Comparison of ENCODE assay signal across 9 mouse cellular contexts in genomic region chr1:159523578-159523977, GRCm38 (mm10). TPM values are rescaled to one million over a fixed set of nuclear protein-coding genes. Genes with fewer than 3 reads are reported as not detected.
DNase-seq lines count a peak whose midpoint lies in the region; ATAC-seq lines count a peak whose summit lies in the region.
"Had no signal": no experiment of that assay in that cellular context is flagged by ENCODE, and none has a peak within 500 bp of the region (broad histone marks: within the 10 kb centered on the region; RNA-seq: fewer than 3 reads in every experiment).

Gene Tnr, plus strand, starts transcription at chr1:159523769.

- peak within 1 kb of the TSS; percentile 35 for H3K4me3 ChIP-seq in embryonic facial prominence, embryonic 10.5 days
- H3K4me3 ChIP-seq in hindbrain, embryonic 13.5 days = peak within 1 kb of the TSS; percentile 44
- H3K4me3 ChIP-seq in midbrain, embryonic 14.5 days (replicated peaks; ENCODE audit: low read depth, low read length) = peak within 1 kb of the TSS; percentile 40

- H3K4me2 ChIP-seq in hindbrain, embryonic 13.5 days = peak within 1 kb of the TSS; percentile 62
- H3K4me2 ChIP-seq in midbrain, embryonic 14.5 days (ENCODE audit: low read length) = peak within 1 kb of the TSS; percentile 66

- peaks cover 12% of the 10 kb centered on the region for H3K27me3 ChIP-seq in embryonic facial prominence, embryonic 10.5 days (replicated peaks; ENCODE audit: low read depth, poor library complexity, severe bottlenecking)
- H3K27me3 ChIP-seq in hindbrain, embryonic 13.5 days = peaks cover 14% of the 10 kb centered on the region; the same call in 1 of the 2 replicates
- no peaks in the 10 kb centered on the region; the same call in 1 of the 2 replicates for H3K27me3 ChIP-seq in midbrain, embryonic 14.5 days (ENCODE audit: control insufficient read depth, insufficient read depth, low read length)

- H3K9me3 ChIP-seq in embryonic facial prominence, embryonic 10.5 days = no peaks in the 10 kb centered on the region
- no peaks in the 10 kb centered on the region for H3K9me3 ChIP-seq in hindbrain, embryonic 13.5 days
- H3K9me3 ChIP-seq in midbrain, embryonic 14.5 days (ENCODE audit: control insufficient read depth, low read length) = no peaks in the 10 kb centered on the region
- H3K9me3 ChIP-seq: G1E had no signal

- H3K36me3 ChIP-seq in embryonic facial prominence, embryonic 10.5 days (replicated peaks) = no peaks in the 10 kb centered on the region
- H3K36me3 ChIP-seq in hindbrain, embryonic 13.5 days = no peaks in the 10 kb centered on the region
- H3K36me3 ChIP-seq in midbrain, embryonic 14.5 days (ENCODE audit: control insufficient read depth, insufficient read depth, low read length) = no peaks in the 10 kb centered on the region
- H3K36me3 ChIP-seq: G1E had no signal

- 2% methylated on average over 8 of the region's 8 CpGs for WGBS in embryonic facial prominence, embryonic 10.5 days
- 1% methylated on average over 8 of the region's 8 CpGs for WGBS in hindbrain, embryonic 13.5 days
- WGBS in midbrain, embryonic 14.5 days = under 1% methylated on average over 8 of the region's 8 CpGs

- peak; percentile 86 for ATAC-seq in hindbrain, embryonic 13.5 days (ENCODE audit: low FRiP score)
- peak; percentile 78; the same call in 1 of the 2 replicates for ATAC-seq in midbrain, embryonic 14.5 days (ENCODE audit: low FRiP score, low TSS enrichment)

- peak; percentile 12 for DNase-seq in gastrocnemius, postnatal 10 days
- no peak for DNase-seq in gastrocnemius, adult 8-10 months (ENCODE audit: low spot score in 2 of 2)
- peak; percentile 27 for DNase-seq in adrenal gland, postnatal 14 days
- DNase-seq in embryonic facial prominence, embryonic 10.5 days (ENCODE audit: low spot score) = peak; percentile 44
- DNase-seq in left cerebral cortex, adult 8-10 months (ENCODE audit: low spot score in 2 of 2) = peak; percentile 54 to 73
- DNase-seq in midbrain, embryonic 14.5 days = peak; percentile 93
- DNase-seq in thymus, postnatal 10 days (ENCODE audit: low spot score in 2 of 2) = peak; percentile 4 to 26

- peak within 1 kb of the TSS; percentile 69 for H3K9ac ChIP-seq in hindbrain, embryonic 13.5 days
- H3K9ac ChIP-seq in midbrain, embryonic 14.5 days (replicated peaks; ENCODE audit: low read length) = peak within 1 kb of the TSS; percentile 57

- peaks cover 10% of the 10 kb centered on the region for H3K4me1 ChIP-seq in embryonic facial prominence, embryonic 10.5 days
- H3K4me1 ChIP-seq in hindbrain, embryonic 13.5 days (replicated peaks) = peaks cover 15% of the 10 kb centered on the region
- 0 out of 2 replicates have a peak, but pooled peaks cover 4% of the 10 kb centered on the region for H3K4me1 ChIP-seq in midbrain, embryonic 14.5 days (ENCODE audit: control insufficient read depth, insufficient read depth, low read length)

- no peak within 1 kb of the TSS for H3K27ac ChIP-seq in embryonic facial prominence, embryonic 10.5 days (replicated peaks)
- H3K27ac ChIP-seq in hindbrain, embryonic 13.5 days = peak within 1 kb of the TSS; percentile 58
- peak within 1 kb of the TSS; percentile 61 for H3K27ac ChIP-seq in midbrain, embryonic 14.5 days (replicated peaks; ENCODE audit: low read depth, low read length)

RNA-seq across cellular contexts. Expression of gene Tnr, which starts in this region (rescaled TPM):
- under 1 TPM; 0.27 to 0.33 TPM for total RNA-seq in gastrocnemius, postnatal 10 days (2021)
- under 1 TPM in 1 of 4 experiments, not detected in 3; 0.05 TPM for total RNA-seq in gastrocnemius, adult 8-10 months (2022)
- 2.1 and 2.7 TPM in 2 replicates for total RNA-seq in adrenal gland, postnatal 14 days (2021)
- 0.19 TPM in 2 replicates for polyA plus RNA-seq in embryonic facial prominence, embryonic 10.5 days (2016; fragmentation: Nextera tagmentation; extraction: Ambion mirVana)
- polyA plus RNA-seq in hindbrain, embryonic 13.5 days (2015; fragmentation: Nextera tagmentation; extraction: Ambion mirVana) = 2.7 and 3.0 TPM in 2 replicates
- 100 to 1,000 TPM; 102 to 128 (median 106) TPM for total RNA-seq in left cerebral cortex, adult 8-10 months (2022)
- polyA plus RNA-seq in midbrain, embryonic 14.5 days (2014; fragmentation: Nextera tagmentation; extraction: Ambion mirVana) = 4.4 and 4.6 TPM in 2 replicates
- polyA plus RNA-seq: G1E had no signal

Comparison
In these comparisons a context has a peak if more than half of its experiments do, and no peak if none do; other contexts are left out.
1. RNA of gene Tnr (total RNA-seq): 102 to 128 TPM in left cerebral cortex, adult 8-10 months; 2.1 to 2.7 TPM in adrenal gland, postnatal 14 days, 0.27 to 0.33 TPM in gastrocnemius, postnatal 10 days and 0.05 TPM in gastrocnemius, adult 8-10 months; every median in the first group is over 10 times any median in the second.
2. Peak in DNase-seq in gastrocnemius, postnatal 10 days; RNA of the gene not detected or under 1 TPM.
3. Peak in DNase-seq and H3K4me3 ChIP-seq in embryonic facial prominence, embryonic 10.5 days; RNA of the gene not detected or under 1 TPM.
4. DNase-seq: peak in adrenal gland, postnatal 14 days (single experiment), left cerebral cortex, adult 8-10 months (2 of 2), midbrain, embryonic 14.5 days (single experiment) and thymus, postnatal 10 days (2 of 2); none in gastrocnemius, adult 8-10 months (0 of 2).
5. Peak in every context shown above with its lines, with median percentiles within 50 percentile points of each other: H3K4me3 ChIP-seq.